Mouse (Mus musculus) small intestine, adult 2 months (tissue): ENCODE results near the gene Cgnl1.

ENCODE experiments used
- CTCF ChIP-seq: fragments of 200-500 bp; IDR thresholded peaks from 2 replicates; pipeline ENCODE4 v1.5.1; 2012; ENCODE audit warnings: low read depth, mild to moderate bottlenecking, control low read depth, inconsistent platforms, low read length, moderate library complexity, mixed read lengths; ENCODE audit not compliant: insufficient replicate concordance, insufficient read length; ENCODE audit errors: extremely low read depth
- POLR2A ChIP-seq: fragments of 200-500 bp; IDR thresholded peaks from 2 replicates; pipeline ENCODE4 v1.6.1; 2012; ENCODE audit warnings: low read depth, mild to moderate bottlenecking, control low read depth, inconsistent platforms, low read length, moderate library complexity

DNA sequence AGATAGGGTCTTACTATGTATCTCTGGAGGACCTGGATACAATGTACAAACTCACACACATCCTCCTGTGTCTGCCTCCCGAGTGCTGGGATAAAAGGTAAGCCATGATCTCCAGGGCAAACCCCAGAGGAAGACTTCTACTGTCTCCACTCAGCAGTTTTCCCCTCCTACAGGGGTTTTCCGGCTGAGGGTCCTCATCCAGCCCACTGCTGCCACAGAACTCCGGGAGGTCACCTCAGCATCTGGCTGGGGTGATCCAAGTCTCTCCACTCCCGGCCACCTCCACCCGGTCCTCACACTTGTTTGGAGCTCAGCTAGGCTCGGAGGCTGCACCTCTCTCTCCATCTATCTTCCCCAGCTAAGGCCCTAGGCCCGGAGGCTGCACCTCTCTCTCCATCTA is 31.9 kb upstream of the Cgnl1 start:
- TF ChIP-seq CTCF (no peak), POLR2A (no peak)
